Mouse (Mus musculus) liver, embryonic 13.5 days (tissue): ENCODE data around the gene Dock1. TPM values are rescaled to one million over a fixed set of nuclear protein-coding genes. Genes with fewer than 3 reads are reported as not detected.

Experiments used
- ATAC-seq: fragments of 200-750 bp; cut with Nextera tagmentation; 2 replicates; pipeline ENCODE4 v1.8.0; 2017; ENCODE audit warnings: low read depth, mild to moderate bottlenecking, moderate number of reproducible peaks, moderate library complexity
- DNase-seq: peaks from one replicate; pipeline ENCODE4 v3.0.0; 2022
- H3K27ac ChIP-seq: fragments of 300-500 bp; sonication (generic); 2 replicates; pipeline ENCODE4 v1.5.1; 2015; ENCODE audit warnings: moderate library complexity, mild to moderate bottlenecking, inconsistent platforms
- H3K27me3 ChIP-seq: fragments of 300-500 bp; sonication (generic); 2 replicates; pipeline ENCODE4 v1.6.1; 2015; ENCODE audit warnings: mild to moderate bottlenecking, inconsistent platforms
- H3K36me3 ChIP-seq: fragments of 300-500 bp; sonication (generic); 2 replicates; pipeline ENCODE4 v1.6.1; 2015; ENCODE audit warnings: mild to moderate bottlenecking, inconsistent platforms
- H3K4me1 ChIP-seq: fragments of 300-500 bp; sonication (generic); replicated peaks from 2 replicates; pipeline ENCODE4 v1.6.1; 2015; ENCODE audit warnings: inconsistent platforms
- H3K4me2 ChIP-seq: fragments of 300-500 bp; sonication (generic); 2 replicates; pipeline ENCODE4 v1.6.1; 2015; ENCODE audit warnings: inconsistent platforms, mild to moderate bottlenecking, moderate library complexity
- H3K4me3 ChIP-seq: fragments of 300-500 bp; sonication (generic); replicated peaks from 2 replicates; pipeline ENCODE4 v1.5.1; 2015; ENCODE audit warnings: mild to moderate bottlenecking, inconsistent platforms
- H3K9ac ChIP-seq: fragments of 300-500 bp; sonication (generic); 2 replicates; pipeline ENCODE4 v1.6.1; 2015; ENCODE audit warnings: mild to moderate bottlenecking, inconsistent platforms
- H3K9me3 ChIP-seq: fragments of 300-500 bp; sonication (generic); replicated peaks from 2 replicates; pipeline ENCODE4 v1.6.1; 2016; ENCODE audit warnings: inconsistent platforms
- WGBS: fragments of 180-500 bp; shearing (Covaris S2); methylation state at CpG from one replicate; pipeline ENCODE4 v1.1.7; 2015; ENCODE audit not compliant: insufficient replicate concordance; 5-methylcytosine and 5-hydroxymethylcytosine counted together
- polyA plus RNA-seq: library from polyadenylated mRNA; unstranded; fragments of >200 nt; fragmentation: Nextera tagmentation; extraction: Ambion mirVana; gene quantifications from 2 replicates; pipeline ENCODE4 v1.2.1, GENCODE M21; 2015

Dock1 gene
- 2.6 and 4.4 TPM in 2 replicates for polyA plus RNA-seq

DNA sequence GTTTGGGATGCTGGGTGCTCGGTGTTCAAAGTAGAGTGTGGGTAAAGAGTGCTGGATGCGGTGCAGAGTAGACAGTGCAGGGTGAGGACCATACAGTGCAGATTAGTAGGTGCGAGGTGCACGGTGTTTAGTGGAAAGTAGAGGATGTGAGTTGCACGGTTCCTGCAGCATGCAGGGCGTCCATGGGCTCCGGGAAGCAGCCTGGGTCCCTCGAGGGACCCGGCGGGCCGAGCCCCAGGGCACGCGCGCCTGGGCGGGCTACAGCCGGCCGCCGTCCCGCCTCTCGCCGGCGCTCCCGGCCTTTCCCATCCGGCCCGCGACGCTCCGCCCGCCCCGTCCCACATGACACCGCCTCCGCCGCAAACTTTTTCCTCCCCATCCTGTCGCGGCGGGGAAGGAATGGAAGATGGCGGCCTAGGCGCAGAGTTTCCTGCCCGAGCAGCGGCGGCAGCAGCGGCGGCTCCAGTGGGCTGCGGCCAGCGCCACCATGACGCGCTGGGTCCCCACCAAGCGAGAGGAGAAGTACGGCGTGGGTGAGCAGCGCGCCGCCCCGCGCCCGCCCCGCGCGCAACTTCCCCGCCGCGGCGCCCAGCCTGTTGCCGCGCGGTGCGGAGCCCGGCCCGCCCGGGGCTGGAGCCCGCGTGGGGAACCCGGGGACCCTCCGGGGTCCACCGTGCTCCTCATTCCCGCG lies at the start of gene Dock1:
TSS of gene Dock1 (plus strand) at position 343 of the 691 bp plus-strand sequence.
- Histone ChIP-seq H3K9me3 (no peaks in the 10 kb centered on the region), H3K36me3 (no peaks in the 10 kb centered on the region), H3K27ac (peak within 1 kb of the TSS; percentile 43; the same call in 1 of the 2 replicates), H3K4me2 (peak within 1 kb of the TSS; percentile 60), H3K4me3 (peak within 1 kb of the TSS; percentile 63), H3K4me1 (peaks cover 17% of the 10 kb centered on the region), H3K27me3 (peaks cover 26% of the 10 kb centered on the region), H3K9ac (peak within 1 kb of the TSS; percentile 63)
- WGBS = 2% methylated on average over 59 of the region's 77 CpGs
- ATAC-seq (peak; percentile 64), DNase-seq (no peak)

DNA sequence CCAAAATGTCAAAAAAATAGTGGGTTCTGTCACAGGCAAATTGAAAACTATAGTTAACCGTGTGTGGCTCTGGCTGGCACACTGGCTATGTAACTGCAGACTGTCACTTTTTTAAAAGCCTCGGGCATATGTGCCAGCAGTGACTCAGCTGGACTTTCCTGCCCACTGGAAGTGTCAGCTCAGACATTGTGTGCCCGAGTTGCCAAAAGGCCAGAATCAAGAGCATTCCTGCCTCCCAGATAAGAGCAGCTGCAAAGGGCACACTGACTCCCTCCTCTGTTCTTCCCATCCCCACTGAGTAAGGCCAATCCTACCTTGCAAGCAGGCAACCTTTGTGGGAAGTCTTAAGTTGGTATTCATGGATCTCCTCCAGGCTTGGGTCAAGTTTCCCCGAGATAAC lies 42.5 kb upstream of the Dock1 start:
- ATAC-seq = no peak
- Histone ChIP-seq H3K4me1 (no peaks in the 10 kb centered on the region), H3K27ac (no peak overlapping the region), H3K4me2 (no peak overlapping the region), H3K9ac (no peak overlapping the region), H3K27me3 (no peaks in the 10 kb centered on the region), H3K9me3 (no peaks in the 10 kb centered on the region), H3K4me3 (no peak overlapping the region), H3K36me3 (no peaks in the 10 kb centered on the region)
- no peak for DNase-seq
- 55% methylated on average over 4 of the region's 4 CpGs for WGBS

DNA sequence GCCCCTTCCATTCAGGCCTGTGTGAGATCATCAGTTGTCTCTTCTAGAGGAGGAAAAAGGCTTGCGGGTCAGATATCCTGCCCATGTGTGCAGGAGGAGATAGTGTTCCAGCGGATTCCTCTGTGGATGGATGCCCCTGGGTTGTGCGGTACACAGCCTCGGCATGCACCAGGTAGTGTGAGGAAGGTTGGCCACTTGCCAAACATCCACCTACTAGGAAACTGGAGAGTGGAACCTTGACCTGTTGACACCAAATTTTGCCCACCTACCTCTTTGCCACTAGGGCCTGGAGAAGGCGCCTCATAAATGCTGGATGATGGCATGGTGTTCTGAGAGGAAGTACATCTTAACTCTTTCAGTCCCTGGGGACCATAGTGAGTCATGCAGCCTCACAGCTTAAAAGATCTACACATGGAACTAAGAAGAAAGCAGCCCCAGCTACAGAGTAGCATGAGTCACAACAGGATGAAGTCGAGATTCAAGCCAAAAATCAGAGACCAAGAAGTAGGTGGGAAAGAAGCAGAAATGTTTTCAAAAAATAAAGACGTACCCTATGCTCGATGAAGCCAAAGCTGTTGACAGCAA lies 20.1 kb upstream of the Dock1 start:
- H3K27ac ChIP-seq = no peak overlapping the region
- H3K9me3 ChIP-seq = no peaks in the 10 kb centered on the region
- H3K9ac ChIP-seq = no peak overlapping the region
- no peaks in the 10 kb centered on the region for H3K27me3 ChIP-seq
- H3K4me2 ChIP-seq = no peak overlapping the region
- H3K4me3 ChIP-seq = no peak overlapping the region
- ATAC-seq (no peak), DNase-seq (no peak)
- no peaks in the 10 kb centered on the region for H3K36me3 ChIP-seq
- WGBS = 58% methylated on average over 8 of the region's 8 CpGs
- no peaks in the 10 kb centered on the region for H3K4me1 ChIP-seq

DNA sequence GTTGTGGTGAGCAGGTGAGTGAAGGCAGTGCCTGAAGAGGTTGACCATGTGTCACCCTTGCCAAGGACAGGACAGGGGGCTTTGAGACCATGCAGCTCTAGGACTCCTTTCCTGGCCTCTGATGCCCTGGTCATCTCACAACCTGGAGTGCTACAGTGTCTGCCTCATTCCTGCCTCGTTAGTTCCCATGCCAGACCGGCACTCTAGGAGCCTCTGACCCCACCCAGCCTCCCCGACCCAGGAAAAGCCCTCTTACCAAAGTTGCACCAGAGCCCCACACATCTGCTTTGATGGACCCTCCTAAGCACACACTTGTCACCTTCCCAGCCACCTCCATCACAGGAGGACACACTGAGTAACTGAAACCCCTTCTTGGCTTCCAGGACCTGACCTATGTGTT lies 19.4 kb upstream of the Dock1 start:
- 56% methylated on average over 3 of the region's 3 CpGs for WGBS
- H3K27ac ChIP-seq = no peak overlapping the region
- H3K4me2 ChIP-seq = no peak overlapping the region
- H3K4me1 ChIP-seq = no peaks in the 10 kb centered on the region
- no peaks in the 10 kb centered on the region for H3K36me3 ChIP-seq
- H3K9me3 ChIP-seq = no peaks in the 10 kb centered on the region
- no peaks in the 10 kb centered on the region for H3K27me3 ChIP-seq
- no peak overlapping the region for H3K9ac ChIP-seq
- no peak overlapping the region for H3K4me3 ChIP-seq
- no peak for DNase-seq
- ATAC-seq = no peak

DNA sequence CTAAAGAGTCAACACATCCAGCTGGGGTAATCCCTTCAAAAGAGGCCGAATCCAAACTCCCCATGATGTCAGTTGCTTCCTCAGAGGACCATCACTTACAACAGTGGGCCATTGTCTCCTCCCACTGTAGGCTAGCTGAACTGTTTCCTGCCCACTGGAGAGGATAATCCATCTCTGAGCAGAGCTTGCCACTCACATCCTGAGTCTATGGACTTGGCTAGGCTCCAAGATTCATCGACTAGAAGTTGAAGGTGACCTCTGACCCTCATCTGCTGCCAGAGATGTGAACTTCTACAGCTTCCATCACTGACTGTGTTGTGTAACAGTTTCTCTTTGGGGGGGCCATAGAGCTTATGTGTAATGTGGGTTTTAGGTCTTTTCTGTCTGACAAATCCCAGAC lies 7.2 kb upstream of the Dock1 start:
- ATAC-seq = peak; percentile 20; the same call in 1 of the 2 replicates

DNA sequence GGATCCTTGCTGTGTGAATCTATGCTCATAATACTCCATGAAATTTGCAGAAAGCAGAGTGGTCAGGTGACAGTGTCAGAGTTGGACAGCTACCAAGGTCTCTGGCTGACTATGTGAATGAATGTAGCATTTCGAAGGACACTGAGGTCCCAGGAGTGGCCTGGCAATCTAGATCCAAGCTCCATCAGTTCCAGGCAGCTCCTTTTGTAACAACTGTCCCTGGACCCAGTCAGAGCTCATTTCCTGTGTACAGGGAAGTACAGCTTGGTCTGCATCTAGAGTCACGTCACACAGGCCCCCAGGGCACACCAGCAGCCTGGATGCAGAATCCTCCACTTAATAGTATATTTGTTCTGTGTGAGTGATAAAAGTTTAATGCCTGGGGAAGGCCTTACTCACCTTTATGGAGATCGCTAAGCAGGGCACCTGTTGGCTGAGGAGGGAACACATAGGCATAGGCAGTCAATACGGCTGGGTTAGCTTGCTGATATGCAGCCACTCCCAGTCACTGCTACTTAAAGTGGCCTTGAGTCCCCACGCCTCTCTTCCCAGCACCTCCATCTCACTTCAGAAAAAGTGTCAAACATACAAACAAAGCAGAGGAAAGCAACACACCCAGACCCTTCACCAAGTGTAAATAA lies 4.7 kb upstream of the Dock1 start:
- 51% methylated on average over 5 of the region's 5 CpGs for WGBS
- Histone ChIP-seq H3K27ac (no peak overlapping the region), H3K4me2 (no peak overlapping the region), H3K36me3 (no peaks in the 10 kb centered on the region), H3K27me3 (peaks cover 15% of the 10 kb centered on the region), H3K4me1 (peaks cover 6% of the 10 kb centered on the region; the same call in 1 of the 2 replicates), H3K4me3 (no peak overlapping the region), H3K9ac (no peak overlapping the region), H3K9me3 (no peaks in the 10 kb centered on the region)
- ATAC-seq (no peak), DNase-seq (no peak)

More for the DNA sequence above, 7.2 kb upstream of the Dock1 start:
- Histone ChIP-seq H3K9ac (no peak overlapping the region), H3K4me3 (no peak overlapping the region), H3K9me3 (0 out of 2 replicates have a peak, but pooled peaks cover 3% of the 10 kb centered on the region), H3K27ac (no peak overlapping the region), H3K4me1 (no peaks in the 10 kb centered on the region), H3K27me3 (no peaks in the 10 kb centered on the region), H3K4me2 (no peak overlapping the region), H3K36me3 (no peaks in the 10 kb centered on the region)
- DNase-seq = no peak
- 20% methylated on average over 2 of the region's 2 CpGs for WGBS

DNA sequence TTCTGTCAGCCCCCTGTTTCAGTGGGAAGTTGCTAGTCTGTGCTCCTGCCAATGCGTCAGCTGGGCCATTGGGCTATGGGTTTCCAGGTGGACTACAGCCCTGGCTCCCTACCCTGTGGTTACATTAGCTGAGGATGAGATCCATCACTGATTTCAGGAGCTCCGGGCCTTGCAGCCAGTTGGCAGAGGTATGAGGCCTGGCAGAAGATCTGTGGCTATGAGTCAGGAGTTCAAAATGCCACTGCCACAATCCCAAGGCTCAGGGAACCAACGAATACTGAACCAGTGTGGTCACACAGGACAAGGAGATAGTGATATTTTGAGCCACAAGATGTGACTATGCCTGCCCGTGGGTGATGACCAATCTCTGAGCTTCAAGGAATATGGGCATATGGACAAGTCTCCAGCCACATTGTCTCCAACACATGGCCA lies 3.2 kb upstream of the Dock1 start:
- ATAC-seq (no peak), DNase-seq (no peak)
- no peaks in the 10 kb centered on the region for H3K9me3 ChIP-seq
- peaks cover 26% of the 10 kb centered on the region for H3K27me3 ChIP-seq
- H3K9ac ChIP-seq = no peak overlapping the region
- no peaks in the 10 kb centered on the region for H3K36me3 ChIP-seq
- no peak overlapping the region for H3K4me3 ChIP-seq
- H3K4me1 ChIP-seq = peaks cover 16% of the 10 kb centered on the region
- H3K27ac ChIP-seq = no peak overlapping the region
- H3K4me2 ChIP-seq = no peak overlapping the region
- 58% methylated on average over 4 of the region's 4 CpGs for WGBS

DNA sequence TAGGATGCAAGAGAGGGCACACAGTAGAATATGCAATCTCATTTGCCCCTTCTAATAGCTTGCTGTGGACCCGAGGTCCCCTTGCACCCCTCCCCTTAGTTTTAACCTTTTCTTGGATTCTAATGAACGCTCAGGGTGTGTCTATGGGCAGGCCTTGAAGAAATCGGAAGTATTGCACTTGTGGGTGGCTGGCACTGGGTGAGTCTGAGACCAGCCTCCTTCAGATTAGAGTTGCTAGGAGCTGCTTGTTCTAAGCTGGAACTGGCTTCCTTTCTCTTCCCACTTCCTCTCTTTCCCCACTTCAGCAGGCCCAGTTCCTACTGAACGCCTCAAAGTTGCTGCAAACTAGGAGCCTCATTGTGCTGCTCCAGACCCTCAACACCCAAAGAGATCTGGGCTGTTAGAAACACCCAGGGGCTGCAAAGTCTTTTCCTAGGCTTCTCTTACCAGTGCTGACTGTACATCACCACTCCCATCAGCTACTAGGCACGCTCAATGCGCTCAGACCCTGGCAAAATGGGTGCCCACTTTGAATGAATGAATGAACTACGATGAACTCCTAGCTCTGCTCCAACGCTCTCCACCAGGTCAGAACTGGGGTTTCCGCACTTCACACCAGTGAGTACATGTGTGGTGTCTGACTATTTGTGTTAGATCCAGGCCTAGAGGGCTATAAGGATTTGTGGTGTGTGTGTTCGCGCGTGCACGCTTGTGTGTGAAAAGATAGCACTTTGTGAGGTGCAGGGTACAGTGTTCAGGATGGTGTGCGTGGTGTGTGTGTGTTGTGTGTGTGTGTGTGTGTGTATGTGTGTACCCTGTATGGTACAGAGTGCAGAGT lies 761 bp upstream of the Dock1 start:
- no peak overlapping the region for H3K27ac ChIP-seq
- peak; percentile 4; the same call in 1 of the 2 replicates for ATAC-seq

DNA sequence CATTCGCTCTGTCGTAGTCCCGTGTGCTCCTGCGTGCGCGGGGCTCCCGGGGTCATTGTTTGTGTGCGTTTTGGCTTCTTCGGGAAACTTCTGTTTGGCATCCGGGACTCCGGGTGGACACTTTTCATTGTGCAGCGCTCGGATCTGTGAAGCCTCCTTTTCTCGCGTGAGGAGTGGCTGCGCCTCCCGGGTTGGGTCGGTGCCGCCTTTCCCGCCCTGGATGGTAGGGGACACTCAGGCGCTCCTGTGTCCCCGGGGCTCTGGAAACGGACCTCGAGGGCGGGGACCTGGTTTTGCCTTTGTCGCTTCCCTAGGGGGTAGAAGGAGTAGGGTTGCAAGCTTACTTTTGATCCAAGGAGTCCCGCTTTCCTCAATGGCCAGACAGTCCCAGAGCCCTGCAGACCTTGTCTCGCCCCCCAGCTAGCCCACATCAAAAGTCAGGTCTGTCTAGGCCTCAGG lies 578 bp downstream of the Dock1 start:
- Histone ChIP-seq H3K27ac (peak overlapping the region; percentile 43; the same call in 1 of the 2 replicates), H3K4me3 (peak overlapping the region; percentile 63), H3K4me2 (peak overlapping the region; percentile 60), H3K4me1 (peaks cover 17% of the 10 kb centered on the region), H3K36me3 (no peaks in the 10 kb centered on the region), H3K9me3 (no peaks in the 10 kb centered on the region), H3K27me3 (peaks cover 26% of the 10 kb centered on the region), H3K9ac (peak overlapping the region; percentile 63)
- WGBS = 4% methylated on average over 28 of the region's 28 CpGs
- no peak for DNase-seq
- ATAC-seq = no peak

More for the DNA sequence above, 761 bp upstream of the Dock1 start:
- Histone ChIP-seq H3K9me3 (no peaks in the 10 kb centered on the region), H3K4me2 (peak overlapping the region; percentile 60), H3K4me1 (peaks cover 17% of the 10 kb centered on the region), H3K36me3 (no peaks in the 10 kb centered on the region), H3K27me3 (peaks cover 26% of the 10 kb centered on the region), H3K9ac (no peak overlapping the region), H3K4me3 (0 out of 2 replicates have a peak overlapping the region, but pooled peaks have one; percentile 63)
- DNase-seq = no peak
- WGBS = 62% methylated on average over 14 of the region's 14 CpGs

DNA sequence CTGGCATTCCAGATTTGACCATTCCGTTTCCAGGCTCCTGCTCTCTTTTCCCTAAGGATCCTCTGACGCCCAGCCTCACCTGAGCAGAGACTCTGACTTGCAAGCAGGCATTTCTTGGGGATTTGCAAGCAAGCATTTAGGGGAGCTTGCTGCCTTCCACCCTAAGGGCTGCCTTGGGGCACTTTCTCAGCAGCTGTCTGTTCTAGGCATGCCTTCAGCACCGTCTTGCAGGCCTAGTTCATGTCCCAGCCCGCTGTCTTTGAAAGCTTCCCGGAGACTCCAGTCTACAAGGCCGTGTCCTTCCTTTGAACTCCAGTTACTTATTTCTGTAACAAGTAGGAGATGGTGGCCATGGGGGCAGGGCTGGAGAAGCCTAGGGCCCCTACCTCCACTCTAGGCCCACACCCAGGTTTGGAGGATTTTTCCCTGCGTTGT lies 1.0 kb downstream of the Dock1 start:
- Histone ChIP-seq H3K4me3 (peak overlapping the region; percentile 63), H3K27ac (no peak overlapping the region), H3K27me3 (peaks cover 26% of the 10 kb centered on the region), H3K36me3 (no peaks in the 10 kb centered on the region), H3K4me2 (peak overlapping the region; percentile 60), H3K4me1 (peaks cover 17% of the 10 kb centered on the region), H3K9ac (peak overlapping the region; percentile 63), H3K9me3 (no peaks in the 10 kb centered on the region)
- DNase-seq (no peak), ATAC-seq (no peak)
- WGBS = 41% methylated on average over 7 of the region's 7 CpGs

DNA sequence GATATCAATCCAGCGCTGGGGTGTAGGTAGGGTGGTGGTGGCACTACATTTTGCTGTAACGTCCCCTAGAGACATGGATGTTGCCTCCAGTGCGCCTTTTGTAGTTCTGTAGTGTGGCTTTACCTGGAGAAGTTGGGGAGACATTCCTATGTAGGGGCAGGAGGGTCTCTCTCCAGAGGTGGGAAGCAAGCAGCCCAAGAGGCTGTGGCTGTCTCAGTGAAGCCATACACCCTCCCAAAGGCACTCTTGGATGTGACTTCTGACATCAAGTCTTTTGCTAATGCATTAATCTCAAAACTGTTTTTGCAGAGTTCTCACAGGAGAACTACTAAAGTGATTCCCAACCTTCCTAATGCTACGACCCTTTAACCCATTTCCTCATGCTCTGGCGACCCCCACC lies 2.7 kb downstream of the Dock1 start:
- WGBS = 62% methylated on average over 5 of the region's 5 CpGs
- Histone ChIP-seq H3K27me3 (peaks cover 26% of the 10 kb centered on the region), H3K4me3 (no peak overlapping the region), H3K4me1 (peaks cover 17% of the 10 kb centered on the region), H3K9me3 (no peaks in the 10 kb centered on the region), H3K27ac (no peak overlapping the region), H3K4me2 (no peak overlapping the region), H3K36me3 (no peaks in the 10 kb centered on the region), H3K9ac (no peak overlapping the region)
- ATAC-seq = no peak
- no peak for DNase-seq
